ENCODE assay signal across 11 mouse cellular contexts in genomic region chr3:101598231-101598905, GRCm38 (mm10). TPM values are rescaled to one million over a fixed set of nuclear protein-coding genes. Genes with fewer than 3 reads are reported as not detected.
DNase-seq lines count a peak whose midpoint lies in the region; ATAC-seq and TF ChIP-seq lines count a peak whose summit lies in the region.
"Had no signal": no experiment of that assay in that cellular context is flagged by ENCODE, and none has a peak within 500 bp of the region (broad histone marks: within the 10 kb centered on the region; RNA-seq: fewer than 3 reads in every experiment).

No protein-coding gene starts in this region.

- no peak for TF ChIP-seq RAD21 in CH12.LX (IDR thresholded peaks at IDR 0.05; ENCODE audit: low read depth, low read length)

- ATAC-seq in kidney, embryonic 16.5 days (ENCODE audit: low FRiP score, low TSS enrichment): no peak
- ATAC-seq in heart, embryonic 16.5 days (replicated peaks; ENCODE audit: extremely low read depth, insufficient read depth, low FRiP score): no peak
- ATAC-seq: hindbrain, postnatal 0 days had no signal

- no peak overlapping the region for H3K4me2 ChIP-seq in kidney, embryonic 16.5 days (replicated peaks; ENCODE audit: low read depth, low read length)
- 0 out of 2 replicates have a peak overlapping the region, but pooled peaks have one; percentile 8 for H3K4me2 ChIP-seq in CH12.LX (ENCODE audit: insufficient read depth, low read depth, poor library complexity, severe bottlenecking)
- H3K4me2 ChIP-seq in heart, embryonic 16.5 days (ENCODE audit: low read depth, low read length): peak overlapping the region; percentile 88

- no peak overlapping the region for H3K9ac ChIP-seq in kidney, embryonic 16.5 days (replicated peaks; ENCODE audit: low read length)
- no peak overlapping the region for H3K9ac ChIP-seq in CH12.LX (ENCODE audit: insufficient read depth, low read depth)
- H3K9ac ChIP-seq in heart, embryonic 16.5 days (ENCODE audit: low read length): peak overlapping the region; percentile 69

- in situ Hi-C loops in CH12.LX (cut with MboI; ENCODE audit: low pct_ligation_motif_present, low pct_unique_long_range_greater_than_20kb, low sequenced_read_pairs): loop anchor here (10.0 kb wide), 1 partner anchor 206 kb away; no protein-coding TSS in a partner anchor

- H3K27me3 ChIP-seq in kidney, embryonic 16.5 days (ENCODE audit: insufficient read depth, low read length): no peaks in the 10 kb centered on the region
- no peaks in the 10 kb centered on the region for H3K27me3 ChIP-seq in CH12.LX (replicated peaks)
- H3K27me3 ChIP-seq in heart, embryonic 16.5 days (ENCODE audit: control insufficient read depth, insufficient read depth, low read length): no peaks in the 10 kb centered on the region

- TF ChIP-seq CTCF in CH12.LX (conservative IDR thresholded peaks at IDR 0.05 in 1 of 2, IDR thresholded peaks at IDR 0.05 in 1 of 2; ENCODE audit: low read depth in 2 of 2, low read length in 2 of 2): no peak

- H3K79me2 ChIP-seq in CH12.LX (replicated peaks; ENCODE audit: control insufficient read depth, extremely low read depth, insufficient read depth, poor library complexity, severe bottlenecking): peaks cover 72% of the 10 kb centered on the region

- peaks cover 76% of the 10 kb centered on the region for H3K4me1 ChIP-seq in kidney, embryonic 16.5 days (ENCODE audit: insufficient read depth, low read length)
- H3K4me1 ChIP-seq in CH12.LX (ENCODE audit: control insufficient read depth in 1 of 2, insufficient read depth in 2 of 2): peaks cover 29 to 91% of the 10 kb centered on the region in 2 experiments
- peaks cover 75% of the 10 kb centered on the region for H3K4me1 ChIP-seq in heart, embryonic 16.5 days (ENCODE audit: control insufficient read depth, insufficient read depth, low read length)

- dilution Hi-C loops in CH12.LX (cut with MboI; ENCODE audit: extremely low pct_ligation_motif_present, extremely low pct_unique_long_range_greater_than_20kb, low sequenced_read_pairs): no loop called here

- whole genome bisulfite sequencing in kidney, embryonic 16.5 days: 70% methylated on average over 4 of the region's 4 CpGs
- 43% methylated on average over 4 of the region's 4 CpGs for WGBS in heart, embryonic 16.5 days

- DNase-seq in cerebellum, adult 9-10 months: peak; percentile 47
- DNase-seq in cerebellum, adult 9-11 months: no peak
- DNase-seq in kidney, adult 9 months: peak; percentile 45
- DNase-seq in CH12.LX (ENCODE audit: extremely low read depth): no peak
- DNase-seq in retina, embryonic 14.5 days (ENCODE audit: low spot score): no peak
- no peak for DNase-seq in T-cell, adult 2 months (ENCODE audit: low spot score)
- DNase-seq: lung, postnatal 10 days; retina, postnatal 1 day had no signal

- no peak for TF ChIP-seq EP300 in CH12.LX (IDR thresholded peaks at IDR 0.05; ENCODE audit: low read length)

- no peak for TF ChIP-seq POLR2A in CH12.LX (IDR thresholded peaks at IDR 0.05; ENCODE audit: low read depth, low read length)

- H3K27ac ChIP-seq in kidney, embryonic 16.5 days (ENCODE audit: low read length): no peak overlapping the region
- peak overlapping the region; percentile 3; the same call in 1 of the 2 replicates for H3K27ac ChIP-seq in CH12.LX (ENCODE audit: insufficient read depth, low read depth)
- peak overlapping the region; percentile 100 for H3K27ac ChIP-seq in heart, embryonic 16.5 days (ENCODE audit: low read length)
- H3K27ac ChIP-seq: hindbrain, postnatal 0 days had no signal

- peaks cover 17% of the 10 kb centered on the region for H3K36me3 ChIP-seq in kidney, embryonic 16.5 days (ENCODE audit: insufficient read depth, low read length)
- H3K36me3 ChIP-seq in CH12.LX (replicated peaks in 1 of 2; ENCODE audit: control insufficient read depth in 1 of 2, insufficient read depth in 1 of 2, low read length in 1 of 2): peaks cover 20 to 32% of the 10 kb centered on the region in 2 experiments
- peaks cover 15% of the 10 kb centered on the region for H3K36me3 ChIP-seq in heart, embryonic 16.5 days (ENCODE audit: control insufficient read depth, insufficient read depth)

- H3K4me3 ChIP-seq in kidney, embryonic 16.5 days (ENCODE audit: low read length): no peak overlapping the region
- H3K4me3 ChIP-seq in CH12.LX (replicated peaks in 1 of 3; ENCODE audit: low read depth in 2 of 3, low read length in 2 of 3, poor library complexity in 1 of 3): no peak overlapping the region
- peak overlapping the region; percentile 17; the same call in 1 of the 2 replicates for H3K4me3 ChIP-seq in heart, embryonic 16.5 days (ENCODE audit: low read length)

- H3K9me3 ChIP-seq in kidney, embryonic 16.5 days (ENCODE audit: low read length): no peaks in the 10 kb centered on the region
- H3K9me3 ChIP-seq in CH12.LX (replicated peaks; ENCODE audit: low read length): no peaks in the 10 kb centered on the region
- no peaks in the 10 kb centered on the region for H3K9me3 ChIP-seq in heart, embryonic 16.5 days (replicated peaks; ENCODE audit: control insufficient read depth, low read length)

TF ChIP-seq in CH12.LX, 34 proteins besides CTCF, POLR2A, EP300 and RAD21:
- no peak for TF ChIP-seq E2F4 (IDR thresholded peaks at IDR 0.05; ENCODE audit: insufficient replicate concordance, low read depth, low read length)
- no peak for TF ChIP-seq SIN3A (IDR thresholded peaks at IDR 0.05; ENCODE audit: low read length)
- TF ChIP-seq MAZ (IDR thresholded peaks at IDR 0.05; ENCODE audit: low read depth, low read length): no peak
- no peak for TF ChIP-seq TCF12 (IDR thresholded peaks at IDR 0.05; ENCODE audit: low read depth, low read length)
- no peak for TF ChIP-seq ZMIZ1 (IDR thresholded peaks at IDR 0.05; ENCODE audit: low read depth, low read length)
- TF ChIP-seq HCFC1 (IDR thresholded peaks at IDR 0.05; ENCODE audit: low read depth, low read length): no peak
- no peak for TF ChIP-seq NELFE (IDR thresholded peaks at IDR 0.05; ENCODE audit: low read depth, low read length)
- no peak for TF ChIP-seq USF1 (IDR thresholded peaks at IDR 0.05; ENCODE audit: low read depth, low read length)
- no peak for TF ChIP-seq UBTF (IDR thresholded peaks at IDR 0.05; ENCODE audit: low read depth, low read length)
- TF ChIP-seq NRF1 (IDR thresholded peaks at IDR 0.05; ENCODE audit: low read depth, low read length): no peak

RNA-seq across cellular contexts. Expression of gene Atp1a1, which starts 6.1 kb away (rescaled TPM):
- polyA plus RNA-seq in kidney, embryonic 16.5 days (2015; fragmentation: Nextera tagmentation; extraction: Ambion mirVana): 362 and 426 TPM in 2 replicates
- total RNA-seq in CH12.LX (2012; rRNA removed) (219 and 243 TPM in 2 replicates), CH12.LX (2014; rRNA removed) (206 and 215 TPM in 2 replicates)
- 263 and 337 TPM in 2 replicates for polyA plus RNA-seq in CH12.LX (2012; ENCODE audit: insufficient read length, low read depth)
- 328 and 335 TPM in 2 replicates for polyA plus RNA-seq in heart, embryonic 16.5 days (2015; fragmentation: Nextera tagmentation; extraction: Ambion mirVana)

Comparison
In these comparisons a context has a peak if more than half of its experiments do, and no peak if none do; other contexts are left out.
1. DNase-seq: peak in cerebellum, adult 9-10 months (single experiment) and kidney, adult 9 months (single experiment); none in cerebellum, adult 9-11 months (single experiment), CH12.LX (single experiment), retina, embryonic 14.5 days (single experiment) and T-cell, adult 2 months (single experiment).